Mouse (Mus musculus): ENCODE measurements at regions not wholly inside any gene's neighbourhood (a gene's known extent, or its start where the extent isn't known, plus 50 kb on each side); places are given as distances from the start of the nearest gene placed in this dataset.

DNA sequence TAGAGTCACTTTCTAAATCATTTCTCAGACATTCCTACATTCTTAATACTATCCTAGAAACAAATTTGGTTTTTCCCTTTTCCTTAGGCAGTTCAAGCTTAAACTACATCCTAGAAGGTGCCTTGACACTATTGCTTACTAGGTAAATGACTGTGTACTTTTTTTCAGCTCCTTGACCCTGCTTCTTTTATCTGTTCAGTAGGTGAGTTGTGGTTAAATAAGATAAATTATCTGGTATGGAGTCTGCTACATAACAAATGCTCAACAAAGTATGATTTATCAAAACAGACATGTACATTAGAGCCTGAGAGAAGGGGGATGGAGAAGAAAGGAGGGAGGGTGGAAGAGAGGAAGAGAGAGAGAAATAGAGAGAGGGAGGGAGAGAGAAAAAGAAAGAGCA, 96.3 kb upstream of the Nhs start:
- TF ChIP-seq TAL1 (IDR thresholded peaks at IDR 0.05; ENCODE audit: low read length) (no peak), GATA1 (IDR thresholded peaks at IDR 0.05; ENCODE audit: low read length) (no peak)
